Mouse (Mus musculus): ENCODE results near the gene Lap3.

Lap3 gene

DNA sequence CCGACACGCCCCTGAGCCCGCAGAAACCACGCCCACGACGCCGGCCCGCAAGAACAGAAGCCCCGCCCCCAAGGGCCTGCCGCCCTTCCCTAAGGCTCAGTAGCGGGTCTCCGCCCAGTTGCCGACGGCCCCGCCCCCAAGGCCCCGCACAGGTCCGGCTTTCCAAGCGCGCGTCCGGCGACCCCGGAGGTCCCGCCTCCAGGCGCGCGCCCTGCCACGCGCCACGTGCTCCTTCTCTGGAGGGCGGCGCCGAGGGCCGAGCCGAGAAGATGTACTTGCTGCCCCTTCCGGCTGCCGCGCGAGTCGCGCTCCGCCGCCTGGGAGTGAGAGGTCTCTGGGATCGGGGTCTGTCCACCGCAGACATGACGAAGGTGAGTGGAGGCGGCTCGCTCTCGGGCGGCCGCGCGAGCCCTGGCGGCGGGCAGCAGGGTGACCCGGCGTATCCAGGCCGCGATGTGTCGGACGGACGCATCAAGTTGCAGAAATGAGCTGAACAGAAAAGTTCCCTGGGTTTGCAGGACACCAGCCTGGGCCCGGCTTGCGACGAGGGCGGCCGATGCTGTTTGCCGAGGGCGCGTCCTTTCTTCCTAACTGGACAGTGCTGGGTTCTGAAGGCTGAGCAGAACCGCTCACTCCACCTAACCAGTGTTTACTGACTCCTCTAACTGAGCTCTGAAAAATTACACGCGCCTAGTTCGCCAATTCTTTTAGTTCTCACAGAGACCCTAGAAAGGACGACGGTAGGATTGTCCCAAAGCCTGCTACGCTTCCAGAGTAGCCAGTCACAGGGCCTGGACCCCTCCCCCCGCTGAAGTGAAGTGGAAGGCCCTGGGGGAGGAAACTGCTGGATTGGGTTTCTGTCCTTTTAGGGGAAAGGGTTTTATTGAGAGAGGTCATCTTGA, at the start of gene Lap3:
Lap3 (plus strand) TSS at position 184 of the 902 bp plus-strand sequence.
- peak; percentile 98 for DNase-seq (ENCODE audit: low spot score)

DNA sequence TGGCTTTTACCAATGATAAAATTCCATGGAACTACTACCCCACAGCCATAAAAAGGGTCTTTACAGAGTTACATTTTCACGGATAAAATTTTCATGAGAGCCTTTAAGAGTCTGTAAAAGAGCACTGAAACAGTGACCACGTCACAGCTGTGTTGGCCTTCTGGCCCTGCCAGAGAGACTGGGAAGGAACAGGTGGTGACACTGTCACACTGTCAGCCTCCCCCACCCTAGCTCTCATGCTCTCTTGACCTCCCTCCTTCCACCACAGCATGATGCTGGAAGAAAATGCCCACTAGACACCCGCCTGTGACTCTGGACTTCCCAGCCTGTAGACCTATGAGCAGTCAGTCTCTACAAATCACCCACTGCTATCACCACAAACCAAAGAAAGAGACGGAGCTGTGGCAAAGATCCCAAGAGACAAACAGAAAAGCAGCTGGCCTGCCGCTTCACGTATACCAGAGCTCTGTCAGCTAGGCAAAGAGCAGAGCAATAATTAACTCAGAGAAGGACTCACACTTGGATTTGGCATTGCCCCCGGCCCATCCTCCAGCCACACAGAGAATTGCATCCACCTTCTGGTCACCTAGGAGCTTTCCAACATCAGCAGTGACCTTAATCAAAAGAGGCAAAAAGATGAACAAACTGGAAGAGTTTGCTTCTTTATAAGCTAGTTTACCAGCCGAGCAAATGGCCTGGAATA, 48.9 kb upstream of the Lap3 start:
- DNase-seq (ENCODE audit: low spot score): no peak

DNA sequence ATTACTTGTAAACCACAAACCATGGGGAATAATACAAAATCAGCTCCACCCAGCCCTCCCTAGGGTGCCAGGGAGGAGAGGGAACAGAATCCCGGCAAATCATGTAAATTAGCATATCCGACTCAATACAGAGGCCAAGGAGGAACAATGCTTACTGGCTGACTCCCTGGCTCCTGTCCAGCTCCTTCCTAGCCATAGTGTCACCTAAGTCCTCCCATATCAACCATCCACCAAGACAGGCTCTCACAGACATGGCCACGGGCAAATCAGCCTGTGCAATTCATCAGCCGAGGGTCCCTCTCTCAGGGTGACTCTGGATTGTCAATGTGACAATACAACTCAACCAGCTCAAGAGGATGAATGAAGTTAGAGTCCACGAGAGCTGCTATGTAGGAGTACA, 44.5 kb upstream of the Lap3 start:
- no peak for DNase-seq (ENCODE audit: low spot score)

DNA sequence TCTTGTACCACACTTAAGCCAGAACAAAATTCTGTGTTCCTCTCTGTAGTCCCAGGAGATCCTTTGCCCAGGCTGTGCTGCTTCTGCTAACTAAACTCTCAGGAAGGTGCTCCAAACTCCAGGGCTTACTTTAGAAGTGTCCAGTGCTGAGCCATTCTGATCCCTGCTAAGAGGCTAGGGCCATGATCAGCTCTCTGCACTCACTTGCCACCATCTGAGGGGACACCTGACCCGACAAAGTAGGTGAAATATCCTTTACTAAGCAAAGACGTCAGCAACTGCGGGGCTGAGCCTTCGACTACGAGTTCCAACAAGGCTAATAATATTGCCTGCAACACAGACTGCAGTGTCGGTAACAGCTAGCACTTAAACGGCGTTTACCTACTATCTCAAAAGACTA, 44.0 kb upstream of the Lap3 start:
- no peak for DNase-seq (ENCODE audit: low spot score)

DNA sequence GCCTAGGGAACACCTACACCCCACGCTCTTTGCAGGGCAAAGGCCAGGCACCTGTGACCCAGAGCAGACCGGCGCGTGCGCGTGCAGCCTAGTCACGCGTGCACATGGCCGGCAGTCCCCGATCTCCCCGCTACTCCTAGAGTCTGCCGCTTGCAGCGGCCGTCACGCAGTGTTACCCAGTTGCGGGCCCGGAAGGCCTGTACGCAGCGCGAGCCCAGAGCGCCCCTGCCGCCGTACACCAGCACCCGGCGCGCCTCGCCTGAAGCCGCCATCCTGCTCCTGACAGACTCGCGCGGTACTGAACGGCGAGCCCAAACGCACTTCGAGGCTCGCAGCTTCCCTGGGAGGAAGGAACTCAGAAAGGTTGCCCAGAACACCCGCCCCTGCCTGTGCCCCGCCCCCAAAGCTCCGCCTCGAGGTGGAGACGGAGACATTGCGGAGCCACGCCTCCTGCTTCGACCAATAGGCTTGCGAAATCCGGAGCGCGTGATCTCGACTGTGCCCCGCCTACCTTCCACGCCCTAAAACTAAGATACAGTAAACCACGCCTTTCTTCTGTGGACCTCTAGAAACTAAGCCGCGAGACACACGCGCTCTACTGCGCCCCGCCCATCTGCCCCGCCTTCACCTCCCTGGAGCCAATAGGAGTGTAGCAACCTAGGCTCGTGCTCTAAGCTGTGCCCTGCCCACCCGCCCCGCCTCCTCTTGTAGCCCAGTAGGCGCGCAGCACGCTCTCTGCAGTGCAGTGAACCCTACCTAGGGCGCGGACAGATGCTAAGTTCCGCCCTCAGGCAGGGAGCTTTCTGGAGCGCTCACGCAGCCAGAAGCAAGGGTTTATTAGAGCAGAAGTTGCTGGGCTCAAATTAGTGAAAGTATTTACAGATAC, 43.1 kb upstream of the Lap3 start, which contains the start of gene Qdpr:
Qdpr (minus strand) TSS at position 406 of the 886 bp plus-strand sequence.
- DNase-seq (ENCODE audit: low spot score): peak; percentile 99

DNA sequence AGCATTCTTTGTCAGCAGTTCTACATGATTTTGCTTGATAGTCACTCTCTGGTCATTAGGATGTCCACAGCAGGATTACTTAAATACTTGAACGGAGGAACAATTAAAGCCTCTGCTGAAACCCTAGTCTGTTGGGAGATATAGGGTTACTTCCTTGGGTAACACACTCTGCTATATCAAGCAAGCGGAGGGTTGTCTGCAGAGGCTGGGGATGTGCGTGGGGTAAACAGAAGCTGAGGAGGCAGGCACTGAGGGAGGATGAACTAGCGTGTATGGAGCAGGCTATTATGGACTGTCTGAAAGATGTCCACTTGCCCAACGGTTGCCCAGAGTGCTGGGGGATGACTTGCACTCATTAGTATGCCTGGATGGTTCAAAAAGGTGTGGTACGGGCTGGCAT, 39.7 kb upstream of the Lap3 start, which contains the start of gene Clrn2:
Clrn2 (plus strand) TSS at position 301 of the 400 bp plus-strand sequence.
- no peak for DNase-seq (ENCODE audit: low spot score)

DNA sequence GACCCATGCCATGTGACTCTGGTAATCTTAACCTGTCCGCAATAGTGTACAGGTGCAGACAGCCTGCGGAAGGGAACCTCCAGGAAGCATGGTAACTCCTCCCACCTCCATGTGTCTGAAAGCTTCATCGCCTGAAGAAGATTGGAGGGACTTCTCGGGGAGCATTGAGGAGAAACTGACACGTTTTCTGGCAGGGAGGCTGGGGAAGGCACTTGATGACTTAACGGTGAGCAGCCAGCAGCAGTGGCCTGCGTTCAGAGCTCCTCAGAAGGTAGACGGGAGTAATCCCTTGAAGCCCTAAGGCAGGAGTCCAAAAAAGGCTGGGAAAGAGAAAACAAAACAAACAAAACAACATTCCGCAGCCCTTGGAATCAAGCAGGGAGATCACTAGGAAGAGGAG, 38.7 kb upstream of the Lap3 start:
- DNase-seq (ENCODE audit: low spot score): no peak

DNA sequence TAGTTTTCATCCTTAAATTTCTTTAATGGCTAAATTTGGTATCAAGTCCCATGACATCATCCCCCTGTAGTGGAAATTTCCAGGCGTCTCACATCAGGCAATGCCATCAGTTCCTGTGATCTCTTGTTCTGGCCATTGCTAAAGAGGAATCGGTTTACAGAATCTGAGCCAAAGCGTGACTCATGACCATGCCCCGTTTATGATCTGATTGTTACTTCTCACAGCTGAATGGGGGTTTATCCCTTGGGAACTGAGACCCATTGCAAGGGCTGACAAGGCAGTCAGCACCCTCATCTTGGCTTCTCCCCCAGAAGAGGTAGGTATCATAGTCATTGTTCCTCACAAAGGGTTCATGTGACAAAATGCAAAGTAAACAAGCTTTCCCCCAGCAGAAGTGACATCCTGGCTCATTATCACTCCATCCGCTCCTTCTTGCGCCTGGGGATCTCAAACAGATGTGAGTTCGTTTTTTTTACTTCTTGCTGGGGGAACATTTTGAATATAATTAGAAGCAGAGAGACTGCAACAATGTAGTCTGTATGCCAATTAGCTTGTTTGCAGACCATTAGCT, 20.2 kb upstream of the Lap3 start:
- no peak for DNase-seq (ENCODE audit: low spot score)

DNA sequence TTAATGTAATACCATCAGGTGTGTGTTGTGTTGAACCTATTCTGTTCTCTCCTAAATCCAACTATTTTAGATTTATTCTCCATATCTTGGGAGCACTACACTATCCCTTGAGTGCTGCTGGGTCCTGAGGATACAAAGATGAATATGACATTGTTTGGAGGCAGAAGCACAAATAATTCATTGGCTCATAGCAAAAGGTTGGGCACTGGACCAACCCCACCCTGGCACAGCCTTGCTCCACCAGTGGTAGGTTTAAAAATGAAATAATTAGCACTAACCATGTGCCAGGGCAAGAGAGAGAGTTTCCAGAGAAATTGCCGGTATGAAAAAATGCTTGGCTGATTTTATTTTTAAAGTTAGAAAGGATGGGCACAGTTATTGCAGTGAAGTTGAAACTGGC, 19.7 kb upstream of the Lap3 start:
- DNase-seq (ENCODE audit: low spot score): no peak

DNA sequence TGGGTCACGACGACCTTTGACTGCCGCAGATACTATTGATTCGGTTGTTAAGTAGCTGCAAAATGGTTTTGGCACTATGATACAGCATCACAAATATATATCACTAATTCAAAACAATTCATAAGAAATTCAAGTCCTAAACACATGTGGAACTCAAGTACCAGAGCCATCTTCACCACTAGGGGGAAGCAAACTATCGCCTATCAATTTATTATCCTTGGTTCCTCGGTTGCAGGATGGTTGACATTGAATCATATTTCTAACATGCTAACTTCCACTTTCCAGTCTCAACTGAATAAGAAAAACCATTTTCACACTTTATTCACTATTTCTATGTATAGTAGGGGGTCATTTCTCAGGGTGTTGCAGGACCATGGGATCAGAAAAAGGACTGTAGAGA, 19.0 kb upstream of the Lap3 start:
- peak; percentile 89 for DNase-seq (ENCODE audit: low spot score)

DNA sequence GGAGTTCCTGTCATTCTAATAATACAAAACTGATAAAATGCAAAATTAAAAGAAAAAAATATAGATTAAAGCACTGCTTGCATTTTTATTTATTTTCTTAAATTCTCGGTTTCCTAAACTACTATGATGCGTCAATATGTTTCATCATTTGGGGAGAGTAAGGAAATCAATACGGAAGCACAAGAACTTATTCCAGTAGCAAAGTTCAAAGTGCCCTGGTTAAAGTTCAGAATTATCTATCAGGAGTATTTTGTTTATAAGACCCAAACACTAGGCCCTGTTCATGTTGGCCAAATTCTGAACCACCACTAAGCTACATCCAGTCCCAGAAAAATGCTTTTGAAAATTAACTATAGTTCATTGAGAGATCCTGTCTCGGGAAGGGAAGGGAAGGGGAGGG, 18.4 kb upstream of the Lap3 start:
- DNase-seq (ENCODE audit: low spot score): no peak

DNA sequence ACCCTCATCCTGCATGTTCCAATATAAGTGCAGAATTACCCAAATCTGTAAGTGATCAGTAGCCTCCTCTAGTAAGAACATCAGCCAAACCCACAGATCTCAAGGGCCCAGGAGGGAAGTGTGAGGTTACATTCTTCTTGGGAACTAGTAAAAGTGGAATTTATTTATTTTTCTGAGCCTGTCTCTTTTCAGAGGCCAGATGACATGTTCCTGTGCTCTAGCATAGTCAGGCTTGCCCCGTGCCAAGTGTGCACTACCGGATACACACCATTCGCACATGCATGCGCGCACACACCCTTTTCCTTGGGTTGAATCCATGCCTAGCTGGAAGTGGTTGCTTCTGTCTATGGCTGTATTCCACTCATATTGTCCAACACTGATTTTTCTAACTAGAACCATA, 17.4 kb upstream of the Lap3 start:
- no peak for DNase-seq (ENCODE audit: low spot score)

DNA sequence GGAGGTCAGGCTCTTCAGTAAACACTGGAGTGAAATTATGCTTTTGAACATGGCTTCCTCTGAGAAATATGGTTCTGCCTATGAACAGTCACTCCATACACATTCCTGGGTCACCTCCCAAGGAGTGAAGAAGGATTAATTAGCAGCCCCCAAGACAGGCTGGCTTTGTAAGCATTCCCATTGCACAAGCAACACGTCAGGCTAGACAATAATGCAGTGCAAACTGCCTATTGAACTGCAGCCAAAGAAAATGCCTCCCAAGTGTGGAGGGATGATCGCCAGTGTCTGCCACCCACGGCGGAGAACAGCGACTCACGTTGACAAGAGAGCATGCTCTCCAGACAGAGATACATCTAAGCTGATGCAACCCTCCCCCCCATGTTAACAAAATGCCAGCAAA, 16.9 kb upstream of the Lap3 start:
- no peak for DNase-seq (ENCODE audit: low spot score)

DNA sequence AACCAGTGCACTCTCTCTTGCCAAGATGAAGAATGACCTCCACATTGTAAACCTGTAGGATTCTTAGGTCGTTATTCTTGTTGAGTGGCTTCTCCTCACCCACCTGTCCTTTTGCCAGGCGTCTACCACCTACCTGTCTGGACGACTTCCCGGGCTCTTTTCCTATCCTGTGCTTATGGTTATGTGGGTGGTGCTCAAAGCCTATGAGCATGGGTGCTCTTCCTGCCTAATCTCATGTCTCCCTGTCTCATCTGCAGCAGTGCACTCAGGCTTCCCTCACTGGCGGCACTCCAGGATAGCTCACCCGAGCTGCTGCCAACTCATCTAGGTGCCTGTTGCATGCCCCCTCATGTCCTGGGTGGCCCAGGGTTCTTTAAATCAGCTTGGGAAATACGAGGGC, 15.6 kb upstream of the Lap3 start:
- no peak for DNase-seq (ENCODE audit: low spot score)

DNA sequence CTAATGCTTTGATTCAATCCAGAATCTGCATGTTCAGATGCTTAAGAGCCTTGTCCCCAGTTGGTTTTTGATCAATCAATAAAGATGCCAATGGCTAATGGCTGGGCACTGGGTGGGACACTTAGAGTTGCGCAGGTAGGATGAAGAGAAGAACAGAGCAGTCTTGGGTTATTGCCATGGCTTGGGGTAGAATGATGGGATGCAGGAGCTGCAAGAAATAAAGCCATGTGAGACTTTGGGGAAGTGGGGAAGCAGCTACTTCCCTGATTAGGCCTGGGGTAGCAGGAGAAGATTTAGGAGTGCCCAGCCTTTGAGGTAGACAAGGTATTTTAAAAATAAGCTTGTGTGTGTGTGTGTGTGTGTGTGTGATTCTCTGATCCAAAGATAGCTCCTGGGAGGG, 13.1 kb upstream of the Lap3 start:
- no peak for DNase-seq (ENCODE audit: low spot score)

DNA sequence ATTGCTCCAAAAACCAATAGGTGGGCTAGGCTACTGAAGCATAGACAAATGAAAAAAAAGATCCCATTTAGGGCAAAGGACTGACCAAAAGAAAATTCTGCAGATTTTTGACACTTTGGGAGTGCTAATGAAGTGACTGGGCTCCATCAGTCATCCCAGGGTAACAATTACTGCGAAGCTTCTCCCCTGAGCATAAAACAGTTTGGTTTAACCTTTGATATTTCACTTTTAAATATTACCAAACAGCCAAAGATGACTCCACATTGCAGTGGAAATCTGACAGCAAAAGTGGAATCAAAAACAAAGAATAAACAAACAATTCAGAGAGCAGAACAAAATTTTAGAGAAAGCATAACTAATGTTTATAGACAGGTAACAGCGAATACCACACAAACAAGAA, 12.0 kb upstream of the Lap3 start:
- DNase-seq (ENCODE audit: low spot score): no peak

DNA sequence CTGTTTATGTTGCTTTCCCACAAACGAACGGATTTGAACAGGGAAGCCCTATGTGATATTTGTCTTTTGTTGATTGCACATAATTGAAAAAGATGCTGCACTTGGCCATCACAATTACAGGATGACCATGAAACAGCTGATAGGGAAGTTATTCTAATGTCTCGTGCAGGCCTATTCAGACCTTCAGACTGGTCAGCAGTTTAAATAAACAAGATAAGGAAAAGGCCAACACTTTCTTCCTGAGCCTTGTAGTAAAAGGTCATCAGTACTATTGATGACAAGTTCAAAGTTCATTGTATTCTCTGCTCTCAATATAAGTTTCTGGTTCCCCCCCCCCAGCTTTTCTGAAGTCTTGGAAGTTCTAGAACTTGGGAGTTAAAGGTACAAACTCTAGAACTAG, 10.6 kb upstream of the Lap3 start:
- no peak for DNase-seq (ENCODE audit: low spot score)

DNA sequence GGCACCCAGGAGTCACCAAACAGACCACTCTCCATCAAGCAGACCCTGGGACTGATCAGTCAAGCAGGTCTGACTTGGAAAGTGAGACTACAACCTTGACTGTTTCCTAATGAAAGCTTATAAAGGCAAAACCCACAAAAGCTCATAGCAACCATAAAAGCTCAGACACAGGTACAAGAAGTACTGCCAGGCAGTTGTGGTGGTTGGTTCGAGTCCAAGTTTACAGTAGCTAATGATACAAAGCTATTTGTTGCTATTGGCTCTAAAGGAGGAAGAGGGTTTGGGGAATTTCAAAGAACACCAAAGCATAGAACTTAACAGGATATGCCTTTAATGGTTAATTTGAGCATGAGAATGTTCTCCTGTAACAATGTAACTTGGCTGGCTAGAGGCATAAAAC, 9.5 kb upstream of the Lap3 start:
- DNase-seq (ENCODE audit: low spot score): no peak

DNA sequence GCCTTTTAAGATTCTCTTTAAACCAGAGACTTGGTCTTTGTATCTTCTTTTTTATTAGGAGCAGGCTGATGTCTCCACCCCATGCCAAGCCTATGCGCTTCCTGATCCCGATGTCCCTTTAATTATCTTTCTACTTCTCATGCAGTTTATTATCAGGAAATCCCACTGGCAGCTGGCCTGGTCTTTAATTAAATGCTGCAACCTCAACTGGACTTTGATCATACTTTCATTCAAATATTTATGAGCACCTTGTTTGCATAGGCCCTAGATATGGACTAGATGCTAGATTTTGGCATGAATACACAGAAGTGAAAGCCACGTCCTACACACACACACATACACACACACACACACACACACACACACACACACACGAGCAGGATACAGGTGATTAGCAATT, 1.4 kb upstream of the Lap3 start:
- no peak for DNase-seq (ENCODE audit: low spot score)

DNA sequence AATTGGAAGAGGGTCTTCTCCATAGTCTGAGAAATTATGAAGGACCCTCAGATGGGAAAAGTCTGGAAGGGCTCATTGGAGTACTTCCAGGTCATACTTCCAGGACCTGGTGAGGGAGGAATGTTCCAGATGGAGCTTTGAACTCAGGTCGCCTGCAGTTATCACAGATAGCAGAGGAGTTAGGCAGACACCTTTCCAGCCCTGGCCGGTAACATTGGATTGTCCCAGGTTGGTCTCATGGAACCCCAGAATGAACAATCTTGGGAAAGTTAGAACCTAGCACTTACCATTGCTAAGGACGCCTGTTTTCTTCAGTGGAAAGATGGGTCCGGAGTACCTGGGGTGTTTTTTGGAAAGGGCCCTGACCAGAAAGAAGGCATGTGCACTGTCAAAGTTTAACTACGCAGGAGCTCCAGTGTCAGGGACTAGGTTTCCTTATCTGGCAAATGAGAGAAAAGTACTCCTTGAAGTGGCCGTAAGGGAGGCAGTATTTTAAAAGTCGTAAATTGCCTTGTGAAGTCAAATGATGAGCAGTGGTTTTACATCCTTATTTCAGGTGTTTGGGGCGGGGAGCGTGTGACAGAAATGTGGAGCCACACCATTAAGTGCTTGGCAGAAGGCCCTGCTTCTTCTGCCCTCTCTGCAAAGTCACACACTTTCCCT, 1.1 kb downstream of the Lap3 start:
- no peak for DNase-seq (ENCODE audit: low spot score)

DNA sequence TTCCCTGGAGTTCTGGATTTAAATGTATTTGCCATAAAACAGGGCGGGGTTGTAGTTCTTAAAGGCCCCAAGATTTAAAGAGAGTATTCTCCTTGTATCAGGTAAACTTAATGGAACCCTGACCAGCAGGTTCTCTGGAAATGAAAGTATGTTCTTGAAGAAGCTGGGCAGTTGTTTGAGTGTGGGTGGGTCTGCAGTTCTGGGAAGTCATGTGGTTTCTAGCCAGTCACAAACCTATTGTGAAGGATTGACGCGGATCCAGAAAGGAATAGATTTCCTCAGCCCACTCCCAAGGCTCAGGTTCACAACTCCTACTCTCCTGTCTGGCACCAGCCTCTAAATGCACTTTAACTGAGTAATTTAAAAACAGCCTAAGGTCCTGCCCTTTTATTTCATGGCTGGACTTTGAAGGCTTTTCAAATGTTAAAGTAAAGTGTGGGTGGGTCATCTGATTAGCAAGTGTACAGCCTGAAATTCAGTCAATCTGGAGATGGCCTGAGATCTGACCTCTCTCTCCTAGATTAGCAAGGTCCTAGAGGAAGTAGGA, 2.3 kb downstream of the Lap3 start:
- DNase-seq (ENCODE audit: low spot score): no peak
